Mouse (Mus musculus): ENCODE results near the gene Adam19.
"Not testable (repeated sequence)": the region's sequence is repeated elsewhere in the genome, so short reads cannot be mapped to it uniquely, and the experiment has no call there.

Adam19 gene

GRCm38 (mm10) chr11:46128548-46128945, 72.8 kb downstream of the Adam19 start:
- in situ Hi-C loops (cut with MseI, MboI): no loop called here

GRCm38 (mm10) chr11:46131022-46131986, 75.5 kb downstream of the Adam19 start:
- in situ Hi-C loops (cut with MseI, MboI): no loop called here

GRCm38 (mm10) chr11:46134899-46135298, 79.1 kb downstream of the Adam19 start:
- in situ Hi-C loops (cut with MseI, MboI): no loop called here

GRCm38 (mm10) chr11:46143342-46143741, 87.5 kb downstream of the Adam19 start:
- in situ Hi-C loops (cut with MseI, MboI): no loop called here

DNA sequence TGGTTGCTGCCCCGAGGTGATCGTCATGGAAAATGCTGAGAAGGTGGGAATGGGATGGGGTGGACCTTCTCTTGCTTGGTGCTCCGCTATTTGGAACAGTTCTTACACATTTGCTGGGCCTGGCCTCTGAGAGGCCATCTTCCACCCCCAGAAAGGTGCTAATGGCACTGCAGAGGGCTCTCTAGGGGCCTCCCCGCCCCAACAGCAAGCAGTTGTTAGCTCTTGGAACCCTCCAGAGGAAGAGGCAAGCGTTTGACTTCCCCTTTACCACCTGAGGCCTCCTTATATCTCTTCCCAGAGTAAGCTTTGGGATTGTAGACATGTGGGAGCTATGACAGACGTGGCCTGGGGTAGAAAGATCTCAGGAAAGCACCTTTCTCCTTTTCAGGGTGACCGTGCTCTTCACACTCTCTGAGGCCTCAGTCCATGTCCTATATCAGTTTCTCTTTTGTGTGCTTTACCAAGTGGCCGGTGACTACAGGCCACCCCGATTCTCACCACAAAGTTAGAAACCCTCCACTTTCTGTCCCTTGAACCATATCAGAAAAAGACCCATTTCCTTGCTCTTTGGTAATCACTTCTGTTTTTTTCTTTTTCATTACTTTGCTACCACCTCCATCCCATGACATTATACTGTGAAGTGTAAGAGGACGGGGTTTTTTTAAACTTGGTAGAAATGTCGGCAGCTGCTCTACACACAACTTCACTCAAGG, 89.5 kb downstream of the Adam19 start:
- in situ Hi-C loops (cut with MseI, MboI): no loop called here

DNA sequence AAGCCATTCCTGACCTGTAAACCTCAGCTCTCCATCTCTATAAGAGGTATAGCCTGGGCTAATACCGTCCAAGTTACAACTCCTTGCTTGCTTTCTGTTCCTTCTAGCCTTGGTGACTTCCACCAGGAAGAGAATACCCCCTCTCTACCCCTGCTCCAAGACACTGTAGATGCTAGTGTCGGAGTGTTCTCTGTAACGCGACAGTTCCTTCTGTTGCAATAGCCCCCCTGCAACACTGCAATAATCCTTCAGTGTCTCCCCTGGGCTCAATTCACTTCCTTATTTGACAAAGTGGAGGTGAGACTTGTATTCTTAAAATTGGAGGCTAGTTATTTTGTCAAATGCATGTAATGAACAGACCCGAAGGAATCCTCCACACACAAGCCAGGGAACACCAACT, 90.8 kb downstream of the Adam19 start:
- in situ Hi-C loops (cut with MseI, MboI): no loop called here

DNA sequence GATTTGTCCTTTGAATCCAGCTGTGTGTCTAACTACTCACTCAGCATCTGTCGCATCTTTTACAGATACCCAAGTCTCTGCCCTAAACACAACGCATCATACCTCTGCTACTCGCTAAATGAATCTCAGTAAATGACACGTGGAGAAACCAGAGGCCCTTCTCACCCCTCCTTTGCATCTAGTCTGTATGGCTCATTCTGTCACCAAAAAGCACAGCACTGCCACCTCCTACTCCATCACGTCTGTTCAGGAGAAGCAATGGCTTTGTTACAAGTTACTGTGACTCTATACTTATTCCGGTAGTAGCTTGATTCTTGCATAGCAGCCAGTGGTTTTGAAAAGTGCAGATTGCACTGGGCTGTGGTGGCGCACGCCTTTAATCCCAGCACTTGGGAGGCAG, 101.2 kb downstream of the Adam19 start:
- in situ Hi-C loops (cut with MseI, MboI): no loop called here

DNA sequence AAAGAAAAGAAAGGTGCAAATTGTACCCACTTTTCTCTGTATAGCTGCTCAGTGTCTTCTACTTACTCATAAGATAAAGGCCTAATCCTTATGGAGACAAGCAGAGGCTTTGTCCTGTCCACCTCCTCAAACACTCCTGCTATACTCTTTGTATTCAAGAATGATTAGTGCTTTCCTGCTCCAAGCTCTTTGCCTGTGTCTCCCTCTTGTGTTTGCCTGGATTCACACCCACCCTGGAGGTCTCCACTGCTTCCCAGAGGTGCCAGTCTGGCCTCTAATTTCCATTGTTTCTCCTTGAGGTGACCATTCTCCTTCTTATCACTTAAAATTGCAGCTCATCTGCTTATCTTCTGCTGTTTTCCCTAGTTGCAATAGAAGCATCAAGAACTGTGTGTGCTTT, 101.7 kb downstream of the Adam19 start:
- in situ Hi-C loops (cut with MseI, MboI): no loop called here

DNA sequence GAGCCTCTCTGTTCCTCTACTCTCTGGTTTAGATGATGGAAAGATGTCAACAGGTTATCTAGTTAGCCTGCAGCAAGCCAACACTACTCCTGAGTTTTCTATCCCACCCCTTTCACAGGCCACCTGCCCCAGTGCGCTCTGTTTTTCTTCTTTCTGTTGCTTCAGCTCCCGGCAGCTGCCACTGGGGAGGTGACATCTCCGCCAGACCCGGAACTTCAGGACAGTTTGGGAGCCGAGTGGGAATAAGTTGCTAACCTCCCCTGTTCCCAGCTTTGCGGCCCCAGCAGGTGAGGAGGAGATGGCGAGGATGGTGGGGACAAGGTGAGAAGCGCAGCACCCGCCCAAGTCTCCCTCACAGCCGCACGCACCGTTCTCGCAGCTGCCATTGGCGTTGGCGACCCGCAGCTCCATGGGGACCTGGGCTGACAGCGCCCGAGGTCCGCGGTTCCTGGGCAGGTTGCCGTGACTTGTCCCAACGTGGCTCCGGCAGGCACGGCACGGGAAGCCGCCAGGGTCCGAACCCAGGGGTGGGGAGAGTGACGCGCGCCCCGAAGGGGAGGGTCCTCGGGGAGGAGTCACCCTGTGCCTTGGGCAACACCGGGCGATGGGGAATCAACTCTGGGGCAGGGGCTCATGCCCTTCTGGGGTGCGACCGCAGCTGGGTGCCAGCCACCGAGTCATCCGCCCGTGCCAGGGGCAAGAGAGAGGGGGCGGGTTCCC, 110.2 kb downstream of the Adam19 start, which contains the start of gene Nipal4:
Gene Nipal4, minus strand, starts transcription at position 643 of the 720 bp plus-strand sequence.
- in situ Hi-C loops (cut with MseI, MboI): no loop called here

DNA sequence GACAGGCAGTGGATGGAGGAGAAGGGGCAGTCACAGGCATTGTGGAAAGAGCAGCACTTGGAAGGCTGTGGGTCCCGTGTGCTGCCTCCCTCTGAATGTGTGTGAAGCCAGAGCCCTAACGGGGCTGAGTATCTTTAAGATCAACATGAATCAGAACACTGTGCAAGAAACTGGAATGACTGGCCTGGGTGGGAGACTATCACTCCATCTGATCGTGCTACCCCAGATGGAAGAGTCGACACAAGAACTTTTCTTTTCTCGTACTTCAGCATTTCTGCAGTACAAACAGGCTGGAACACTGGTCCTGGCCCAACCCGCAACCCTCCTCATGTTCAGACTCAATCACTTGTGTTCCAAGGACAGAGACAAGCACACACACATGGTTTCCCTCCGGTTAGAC, 112.7 kb downstream of the Adam19 start:
- in situ Hi-C loops (cut with MseI, MboI): no loop called here

DNA sequence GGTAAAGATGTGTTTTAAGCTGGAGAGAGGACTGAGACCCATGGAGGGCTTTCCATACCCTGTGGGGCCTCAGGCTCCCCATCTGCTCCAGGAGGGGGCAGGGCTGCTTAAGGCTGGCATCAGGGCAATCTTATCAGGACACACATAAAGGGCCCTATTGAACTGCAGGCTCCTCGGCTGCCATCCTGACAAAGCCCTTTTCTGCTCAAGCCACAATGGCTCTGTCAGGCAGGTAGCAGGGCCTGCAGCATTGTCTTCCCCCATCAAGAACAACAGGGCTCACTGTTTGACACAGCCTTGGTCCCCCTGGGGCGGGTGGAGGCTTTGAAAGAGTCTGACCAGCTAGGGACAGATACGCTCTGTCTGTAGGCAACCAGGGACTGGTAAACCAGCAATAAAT, 114.1 kb downstream of the Adam19 start:
- in situ Hi-C loops (cut with MseI, MboI): no loop called here

- in situ Hi-C loops (cut with MseI, MboI): no loop called here
These were observed 116.3 kb downstream of the Adam19 start for GRCm38 (mm10) chr11:46172128-46172527.

GRCm38 (mm10) chr11:46176155-46176554, 120.4 kb downstream of the Adam19 start:
- in situ Hi-C loops (cut with MseI, MboI): no loop called here

DNA sequence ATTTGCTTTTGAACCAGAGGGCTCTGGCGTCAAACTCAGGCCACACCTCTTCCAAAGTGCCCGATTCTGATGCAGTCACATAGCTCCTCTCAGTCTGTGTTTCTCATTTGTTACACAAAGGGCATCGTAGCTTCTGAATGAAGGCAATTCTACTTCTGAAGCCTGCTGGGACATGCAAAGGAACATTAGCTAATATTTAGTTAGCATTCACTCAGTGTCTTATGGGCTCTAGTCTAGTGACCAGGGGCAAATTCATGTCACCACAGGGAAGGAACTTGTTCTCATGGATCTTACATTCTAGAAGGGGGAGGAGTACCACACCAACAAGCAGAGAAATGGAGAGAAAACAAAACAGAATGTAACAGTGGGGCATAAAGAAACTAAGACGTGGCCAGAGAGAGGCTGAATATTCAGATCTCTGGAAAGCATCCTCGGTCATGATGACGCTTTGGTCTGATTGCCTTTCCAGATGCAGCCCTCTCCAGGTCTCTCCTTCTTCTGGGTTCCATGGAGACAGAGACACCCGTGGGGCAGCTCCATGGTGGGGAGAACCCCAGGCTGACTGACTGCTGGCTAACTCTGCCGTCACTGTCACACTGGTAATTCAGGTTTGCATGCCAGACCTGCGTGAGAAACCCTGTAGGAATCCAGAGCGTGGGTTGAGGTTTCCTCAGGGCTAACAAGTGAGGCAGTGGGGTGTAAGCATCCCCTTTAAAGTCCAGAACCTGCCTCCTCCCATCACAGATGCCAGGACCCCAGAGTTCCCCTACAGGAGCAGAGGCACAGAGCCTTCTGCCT, 121.7 kb downstream of the Adam19 start:
- in situ Hi-C loops (cut with MseI, MboI): no loop called here

DNA sequence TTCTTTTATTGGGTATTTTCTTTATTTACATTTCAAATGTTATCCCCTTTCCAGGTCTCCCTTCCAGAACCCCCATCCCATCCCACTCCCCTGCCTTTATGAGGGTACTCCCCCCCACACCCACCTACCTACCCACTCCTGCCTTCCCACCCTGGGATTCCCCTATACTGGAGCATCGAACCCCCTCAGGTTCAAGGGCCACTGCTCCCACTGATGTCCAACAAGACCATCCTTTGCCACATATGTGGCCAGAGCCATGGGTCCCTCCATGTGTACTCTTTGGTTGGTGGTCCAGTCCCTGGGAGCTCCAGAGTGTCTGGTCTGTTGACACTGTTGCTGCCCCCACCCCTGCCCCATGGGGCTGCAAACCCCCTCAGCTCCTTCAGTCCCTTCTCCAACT, 126.2 kb downstream of the Adam19 start:
- in situ Hi-C loops (cut with MseI, MboI): not testable (repeated sequence)

DNA sequence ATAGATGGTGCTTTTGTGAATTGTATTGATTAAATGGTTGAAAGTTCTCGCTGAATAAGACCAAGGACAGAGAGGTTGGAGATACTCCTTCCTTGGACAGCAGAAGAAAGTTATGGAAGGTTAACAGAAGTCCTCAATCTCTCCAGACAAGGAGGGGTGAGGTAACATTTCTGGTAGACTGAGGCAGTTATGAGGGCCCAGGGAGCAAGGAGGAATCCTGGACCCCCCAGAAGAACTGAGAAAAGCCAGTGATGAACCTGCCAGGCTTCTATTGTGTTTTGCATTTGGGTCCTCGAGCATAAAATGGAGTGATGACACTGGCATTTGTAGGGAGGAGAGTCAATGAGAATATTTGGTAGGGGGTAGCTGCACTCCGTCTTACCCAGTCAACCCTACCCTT, 129.2 kb downstream of the Adam19 start:
- in situ Hi-C loops (cut with MseI, MboI): no loop called here

DNA sequence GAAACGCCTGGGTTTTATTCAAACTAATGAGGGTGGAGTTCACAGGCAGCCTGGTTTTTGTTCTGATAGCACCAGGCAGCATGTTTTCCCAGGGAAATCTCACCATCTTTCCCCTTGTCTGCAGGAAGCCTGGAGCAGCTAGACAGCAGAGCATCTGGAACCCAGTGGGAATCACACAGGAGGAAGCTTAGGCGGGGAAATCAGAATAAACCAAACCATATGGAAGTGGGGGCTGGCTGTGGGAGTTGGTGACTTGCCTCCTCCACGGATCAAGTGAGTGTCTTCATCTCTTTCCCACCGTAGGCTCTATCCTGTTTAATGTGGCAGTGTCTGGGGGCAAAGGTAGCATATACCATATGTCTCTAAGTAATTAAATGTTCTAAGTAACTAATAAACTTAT, 129.7 kb downstream of the Adam19 start:
- in situ Hi-C loops (cut with MseI, MboI): no loop called here

- in situ Hi-C loops (cut with MseI, MboI): no loop called here
These were observed 132.5 kb downstream of the Adam19 start for GRCm38 (mm10) chr11:46188283-46188682.

DNA sequence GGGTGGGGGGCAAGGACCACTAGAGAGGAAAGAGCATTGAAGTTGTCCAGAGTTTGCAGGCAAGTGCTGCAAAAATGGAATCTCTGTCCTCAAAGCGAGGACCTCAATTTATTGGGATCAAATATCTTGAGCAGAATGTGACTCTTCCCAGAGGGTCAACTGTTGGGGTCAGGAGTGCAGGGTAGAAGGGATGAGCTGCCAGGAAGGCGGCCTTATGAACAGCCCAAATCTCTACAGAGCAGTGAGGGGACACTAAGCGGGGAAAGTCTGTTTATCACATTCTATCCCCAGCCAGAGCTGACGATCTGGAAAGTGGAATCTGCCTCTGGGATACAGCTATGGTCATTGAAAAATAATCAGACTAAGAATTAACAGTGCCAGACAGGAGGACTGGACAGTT, 138.4 kb downstream of the Adam19 start:
- in situ Hi-C loops (cut with MseI, MboI): no loop called here

Measured in mouse trophoblast stem cell (cell line).